Mouse (Mus musculus) CH12.LX (cell line): Measurements from ENCODE around the gene Itsn1. TPM values are rescaled to one million over a fixed set of nuclear protein-coding genes. Genes with fewer than 3 reads are reported as not detected.

Experiments used
- DNase-seq: peaks from one replicate; pipeline ENCODE4 v3.0.0-alpha.2; 2013; ENCODE audit errors: extremely low read depth
- H3K27ac ChIP-seq: 2 replicates; pipeline ENCODE4 v1.5.1; 2012; ENCODE audit warnings: low read depth, mild to moderate bottlenecking, control low read depth, moderate library complexity; ENCODE audit not compliant: insufficient read depth
- H3K27me3 ChIP-seq: replicated peaks from 2 replicates; pipeline ENCODE3; 2012; ENCODE audit warnings: inconsistent platforms
- H3K36me3 ChIP-seq, 2 experiments: replicated peaks in 1 of 2; 2 replicates each; pipeline versions ENCODE3 to v1.6.1; 2012; ENCODE audit warnings: inconsistent platforms in 1 of 2, low read length in 1 of 2, mild to moderate bottlenecking in 1 of 2, mixed read lengths in 1 of 2, moderate library complexity in 1 of 2; ENCODE audit not compliant: control insufficient read depth in 1 of 2, insufficient read depth in 1 of 2
- H3K4me1 ChIP-seq, 2 experiments: 2 replicates each; pipeline ENCODE4 v1.6.1; 2012; ENCODE audit warnings: inconsistent platforms in 1 of 2, moderate library complexity in 1 of 2; ENCODE audit not compliant: insufficient read depth in 2 of 2, control insufficient read depth in 1 of 2
- H3K4me2 ChIP-seq: 2 replicates; pipeline ENCODE4 v1.6.1; 2012; ENCODE audit warnings: low read depth, mild to moderate bottlenecking, control low read depth; ENCODE audit not compliant: poor library complexity, insufficient read depth, severe bottlenecking
- H3K4me3 ChIP-seq, 3 experiments: fragments of 150-350 bp in 1 of 3; sonication (generic) in 1 of 3; replicated peaks in 1 of 3; 2 replicates each; pipeline versions ENCODE3 to v1.5.1; 2011 to 2012; ENCODE audit warnings: low read depth in 2 of 3, low read length in 2 of 3, mild to moderate bottlenecking in 2 of 3, moderate library complexity in 2 of 3, control low read depth in 1 of 3, improper control_type of control experiment in 1 of 3, inconsistent platforms in 1 of 3, mixed read lengths in 1 of 3; ENCODE audit not compliant: poor library complexity in 1 of 3
- H3K79me2 ChIP-seq: replicated peaks from 2 replicates; pipeline ENCODE4 v1.6.1; 2012; ENCODE audit warnings: mild to moderate bottlenecking, moderate library complexity; ENCODE audit not compliant: control insufficient read depth, poor library complexity, insufficient read depth, severe bottlenecking; ENCODE audit errors: extremely low read depth
- H3K9ac ChIP-seq: 2 replicates; pipeline ENCODE4 v1.6.1; 2012; ENCODE audit warnings: low read depth, mild to moderate bottlenecking, control low read depth, moderate library complexity; ENCODE audit not compliant: insufficient read depth
- H3K9me3 ChIP-seq: replicated peaks from 2 replicates; pipeline ENCODE3; 2012; ENCODE audit warnings: low read length, inconsistent platforms, mixed read lengths
- BHLHE40 ChIP-seq: IDR thresholded peaks from 2 replicates; pipeline ENCODE4 v1.6.1; 2011; ENCODE audit warnings: mild to moderate bottlenecking, low read depth, low read length, improper control_type of control experiment
- CHD1 ChIP-seq: IDR thresholded peaks from 2 replicates; pipeline ENCODE4 v1.6.1; 2012; ENCODE audit warnings: low read depth, low read length, improper control_type of control experiment, inconsistent platforms
- CHD2 ChIP-seq: IDR thresholded peaks from 2 replicates; pipeline ENCODE4 v1.6.1; 2011; ENCODE audit warnings: low read length, improper control_type of control experiment
- ELF1 ChIP-seq: IDR thresholded peaks from 2 replicates; pipeline ENCODE4 v1.6.1; 2014; ENCODE audit warnings: low read depth, mild to moderate bottlenecking, inconsistent platforms, low read length, improper control_type of control experiment
- ETS1 ChIP-seq: conservative IDR thresholded peaks from 2 replicates; pipeline ENCODE4 v1.6.1; 2012; ENCODE audit warnings: low read depth, mild to moderate bottlenecking, inconsistent platforms, low read length, improper control_type of control experiment, moderate library complexity
- HCFC1 ChIP-seq: IDR thresholded peaks from 2 replicates; pipeline ENCODE4 v1.6.1; 2012; ENCODE audit warnings: low read depth, mild to moderate bottlenecking, inconsistent platforms, low read length, improper control_type of control experiment
- IRF4 ChIP-seq: IDR thresholded peaks from 2 replicates; pipeline ENCODE4 v1.6.1; 2014; ENCODE audit warnings: low read depth, mild to moderate bottlenecking, inconsistent platforms, low read length, improper control_type of control experiment
- JUN ChIP-seq: IDR thresholded peaks from 2 replicates; pipeline ENCODE4 v1.6.1; 2011; ENCODE audit warnings: low read depth, mild to moderate bottlenecking, low read length, improper control_type of control experiment, moderate library complexity; ENCODE audit not compliant: insufficient read depth
- KAT2A ChIP-seq: IDR thresholded peaks from 2 replicates; pipeline ENCODE4 v1.6.1; 2012; ENCODE audit warnings: low read length, improper control_type of control experiment, inconsistent platforms; ENCODE audit not compliant: insufficient replicate concordance
- MAZ ChIP-seq: IDR thresholded peaks from 2 replicates; pipeline ENCODE4 v1.6.1; 2012; ENCODE audit warnings: low read depth, mild to moderate bottlenecking, inconsistent platforms, low read length, improper control_type of control experiment, moderate library complexity
- MEF2A ChIP-seq: IDR thresholded peaks from 2 replicates; pipeline ENCODE4 v1.6.1; 2014; ENCODE audit warnings: low read depth, mild to moderate bottlenecking, inconsistent platforms, low read length, improper control_type of control experiment, borderline replicate concordance
- MXI1 ChIP-seq: IDR thresholded peaks from 2 replicates; pipeline ENCODE4 v1.6.1; 2011; ENCODE audit warnings: mild to moderate bottlenecking, low read depth, low read length, improper control_type of control experiment
- NELFE ChIP-seq: IDR thresholded peaks from 2 replicates; pipeline ENCODE4 v1.6.1; 2011; ENCODE audit warnings: low read depth, low read length, improper control_type of control experiment
- POLR2AphosphoS2 ChIP-seq: IDR thresholded peaks from 2 replicates; pipeline ENCODE4 v1.6.1; 2011; ENCODE audit warnings: low read depth, low read length, improper control_type of control experiment
- RAD21 ChIP-seq: IDR thresholded peaks from 2 replicates; pipeline ENCODE4 v1.6.1; 2011; ENCODE audit warnings: low read depth, mild to moderate bottlenecking, low read length, improper control_type of control experiment, moderate library complexity
- SIN3A ChIP-seq: IDR thresholded peaks from 2 replicates; pipeline ENCODE4 v1.6.1; 2012; ENCODE audit warnings: low read length, improper control_type of control experiment, inconsistent platforms
- TCF12 ChIP-seq: IDR thresholded peaks from 2 replicates; pipeline ENCODE4 v1.6.1; 2014; ENCODE audit warnings: low read depth, mild to moderate bottlenecking, inconsistent platforms, low read length, improper control_type of control experiment
- USF1 ChIP-seq: IDR thresholded peaks from 2 replicates; pipeline ENCODE4 v1.6.1; 2014; ENCODE audit warnings: low read depth, mild to moderate bottlenecking, inconsistent platforms, low read length, improper control_type of control experiment
- USF2 ChIP-seq: conservative IDR thresholded peaks from 2 replicates; pipeline ENCODE4 v1.6.1; 2011; ENCODE audit warnings: low read depth, low read length, improper control_type of control experiment
- ZKSCAN1 ChIP-seq: IDR thresholded peaks from 2 replicates; pipeline ENCODE4 v1.6.1; 2012; ENCODE audit warnings: low read depth, inconsistent platforms, low read length, improper control_type of control experiment, borderline replicate concordance
- ZNF384 ChIP-seq: IDR thresholded peaks from 2 replicates; pipeline ENCODE4 v1.6.1; 2012; ENCODE audit warnings: low read depth, low read length, improper control_type of control experiment, inconsistent platforms
- dilution Hi-C: fragments of 300-500 bp; cut with MboI; formaldehyde crosslinking; loops from 2 replicates; pipeline ENCODE4 v1.14.3; 2020; ENCODE audit warnings: low sequenced_read_pairs; ENCODE audit not compliant: extremely low pct_unique_long_range_greater_than_20kb, extremely low pct_ligation_motif_present
- in situ Hi-C: fragments of 300-500 bp; cut with MboI; formaldehyde crosslinking; loops from 3 replicates; pipeline ENCODE4 v1.14.3; 2019; ENCODE audit warnings: low sequenced_read_pairs, low pct_ligation_motif_present, low pct_unique_long_range_greater_than_20kb, mixed read lengths
- polyA plus RNA-seq: library from polyadenylated mRNA; unstranded; fragments of >175 nt; gene quantifications from 2 replicates; pipeline ENCODE4 v1.2.1, GENCODE M21; 2012; ENCODE audit warnings: low read depth; ENCODE audit not compliant: insufficient read length
- total RNA-seq, 2 experiments: library from RNA; depleted of rRNA; stranded (reverse); fragments of 300-350 nt in 1 of 2; fragments of >200 nt in 1 of 2; gene quantifications; 2 replicates each; pipeline ENCODE4 v1.2.3; 2012 to 2014

Itsn1 gene
- total and polyA plus RNA-seq, 3 experiments = 32.5 to 54.5 (median 46.3) TPM

GRCm38 (mm10) chr16:91825774-91826325 is 96.8 kb downstream of the Itsn1 start (continued):
- no peak for TF ChIP-seq USF2
- TF ChIP-seq MAZ = peak; percentile 64; the same call in 1 of the 2 replicates
- peak; percentile 85 for TF ChIP-seq SIN3A
- peak; percentile 63; the same call in 1 of the 2 replicates for TF ChIP-seq CHD2
- no peak for TF ChIP-seq KAT2A
- peak; percentile 88 for TF ChIP-seq IRF4
- peak; percentile 88 for TF ChIP-seq ETS1
- peak; percentile 25; the same call in 1 of the 2 replicates for TF ChIP-seq JUN
- TF ChIP-seq ELF1 = peak; percentile 49; the same call in 1 of the 2 replicates
- TF ChIP-seq HCFC1 = peak; percentile 54
- 0 out of 2 replicates have a peak, but pooled peaks have one; percentile 45 for TF ChIP-seq NELFE
- no peak for TF ChIP-seq USF1
- no peak; the same call in 1 of the 2 replicates for TF ChIP-seq CHD1
- TF ChIP-seq MEF2A = peak; percentile 91
- TF ChIP-seq POLR2AphosphoS2 = no peak
- peak; percentile 86 for TF ChIP-seq BHLHE40
- TF ChIP-seq RAD21 = peak; percentile 24
- TF ChIP-seq ZNF384 = peak; percentile 32; the same call in 1 of the 2 replicates

GRCm38 (mm10) chr16:91826893-91827292 is 97.8 kb downstream of the Itsn1 start:
- dilution Hi-C loops (no loop called here), in situ Hi-C loops (no loop called here)
- Histone ChIP-seq H3K4me1 (peaks cover 13 to 39% of the 10 kb centered on the region in 2 experiments), H3K27me3 (no peaks in the 10 kb centered on the region), H3K9ac (no peak overlapping the region), H3K4me3 (no peak overlapping the region), H3K9me3 (no peaks in the 10 kb centered on the region), H3K36me3 (peaks cover 29 to 49% of the 10 kb centered on the region in 2 experiments), H3K79me2 (no peaks in the 10 kb centered on the region), H3K4me2 (no peak overlapping the region), H3K27ac (no peak overlapping the region)
- DNase-seq = no peak
- TF ChIP-seq CHD2 (no peak), TCF12 (no peak), MXI1 (no peak), ZKSCAN1 (no peak), MEF2A (no peak)
